Mouse (Mus musculus): ENCODE data around the gene Epdr1. TPM values are rescaled to one million over a fixed set of nuclear protein-coding genes. Genes with fewer than 3 reads are reported as not detected.

The Epdr1 gene
- total RNA-seq (2017), result 19.0 and 22.5 TPM in 2 replicates

- peak; percentile 79 for ATAC-seq (replicated peaks; ENCODE audit: low read depth, poor library complexity, severe bottlenecking)
These were observed at the start of gene Epdr1 for GRCm38 (mm10) chr13:19619216-19619927. TSS of gene Epdr1 (minus strand) at chr13:19619927.

DNA sequence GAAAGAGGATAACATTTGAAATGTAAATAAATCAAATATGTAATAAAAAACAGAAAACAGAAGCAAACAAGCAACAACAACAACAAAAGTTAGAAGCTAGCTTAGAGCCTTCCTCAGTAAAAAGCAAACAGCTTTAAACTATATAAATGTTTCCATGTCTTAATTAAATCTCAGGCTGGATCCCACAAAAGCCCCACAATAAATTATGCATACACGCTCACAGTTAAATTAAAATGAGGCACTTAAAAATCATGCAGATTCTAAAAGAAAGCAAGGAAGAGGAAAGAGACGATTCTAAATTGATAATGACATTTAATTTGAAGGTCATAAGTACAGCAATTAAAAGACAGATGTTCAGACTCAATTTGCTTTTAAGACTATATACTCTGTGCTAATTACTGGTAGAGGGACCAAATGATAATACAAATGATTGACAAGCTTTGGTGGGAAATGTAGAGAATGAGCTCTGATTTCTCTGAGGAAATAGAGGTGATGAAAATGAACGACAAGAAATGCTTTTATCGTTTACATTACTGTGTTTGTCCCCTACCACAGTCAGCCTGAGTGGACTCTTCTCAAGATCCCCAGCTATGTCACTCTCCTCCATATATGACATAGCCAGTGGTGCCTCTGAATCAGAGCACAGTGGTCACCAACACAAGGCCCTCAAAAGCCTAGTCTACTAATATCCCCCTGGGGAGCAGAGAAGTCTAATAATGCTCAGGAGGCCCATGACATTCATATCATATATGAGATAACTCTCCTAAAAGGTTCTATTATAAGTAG lies 48.8 kb upstream of the Epdr1 start:
- ATAC-seq (replicated peaks; ENCODE audit: low read depth, poor library complexity, severe bottlenecking), result no peak

- no peak; the same call in 1 of the 2 replicates for ATAC-seq (replicated peaks; ENCODE audit: low read depth, poor library complexity, severe bottlenecking)
These were observed 32.7 kb upstream of the Epdr1 start for GRCm38 (mm10) chr13:19652405-19652804.

- ATAC-seq (replicated peaks; ENCODE audit: low read depth, poor library complexity, severe bottlenecking), result peak; percentile 79
These were observed 30.1 kb upstream of the Epdr1 start for GRCm38 (mm10) chr13:19649824-19650223.

DNA sequence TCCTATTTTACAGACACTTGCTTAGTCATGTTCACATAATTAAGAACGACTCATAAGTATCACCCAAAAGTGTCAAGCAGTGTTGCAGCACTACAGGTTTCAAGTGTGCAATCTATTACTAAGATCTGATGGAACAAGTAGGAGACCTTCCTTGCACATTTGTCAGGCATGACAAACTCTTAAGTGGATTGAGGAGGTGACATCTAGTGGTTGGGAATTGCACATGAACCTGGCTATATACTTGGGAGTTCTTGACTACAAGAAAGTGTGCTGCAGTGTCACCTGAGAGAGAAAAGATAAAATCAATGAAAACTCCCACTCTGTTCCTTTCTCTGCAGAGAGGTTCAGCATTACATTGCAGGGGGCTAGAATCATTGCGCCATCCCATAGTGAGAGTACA lies 24.5 kb upstream of the Epdr1 start:
- no peak for ATAC-seq (replicated peaks; ENCODE audit: low read depth, poor library complexity, severe bottlenecking)

DNA sequence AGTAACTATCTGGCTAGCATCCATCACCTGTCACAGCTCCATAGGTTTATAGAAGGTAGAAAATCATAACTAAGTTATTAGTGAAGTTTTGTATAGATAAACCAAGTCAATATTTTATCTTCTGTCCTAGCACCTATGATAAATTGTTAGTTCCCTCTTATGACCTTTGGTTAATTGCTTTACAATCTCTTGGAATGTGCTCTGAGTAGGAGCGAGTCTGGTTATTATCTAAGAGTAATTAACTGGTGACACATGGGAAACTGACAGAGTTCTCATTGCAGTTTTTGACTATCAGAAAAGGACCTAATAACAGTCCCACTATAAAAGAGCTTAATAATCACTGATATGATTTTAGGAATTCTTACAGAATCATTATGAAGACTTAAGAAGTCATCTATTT lies 23.8 kb upstream of the Epdr1 start:
- ATAC-seq (replicated peaks; ENCODE audit: low read depth, poor library complexity, severe bottlenecking), result no peak

DNA sequence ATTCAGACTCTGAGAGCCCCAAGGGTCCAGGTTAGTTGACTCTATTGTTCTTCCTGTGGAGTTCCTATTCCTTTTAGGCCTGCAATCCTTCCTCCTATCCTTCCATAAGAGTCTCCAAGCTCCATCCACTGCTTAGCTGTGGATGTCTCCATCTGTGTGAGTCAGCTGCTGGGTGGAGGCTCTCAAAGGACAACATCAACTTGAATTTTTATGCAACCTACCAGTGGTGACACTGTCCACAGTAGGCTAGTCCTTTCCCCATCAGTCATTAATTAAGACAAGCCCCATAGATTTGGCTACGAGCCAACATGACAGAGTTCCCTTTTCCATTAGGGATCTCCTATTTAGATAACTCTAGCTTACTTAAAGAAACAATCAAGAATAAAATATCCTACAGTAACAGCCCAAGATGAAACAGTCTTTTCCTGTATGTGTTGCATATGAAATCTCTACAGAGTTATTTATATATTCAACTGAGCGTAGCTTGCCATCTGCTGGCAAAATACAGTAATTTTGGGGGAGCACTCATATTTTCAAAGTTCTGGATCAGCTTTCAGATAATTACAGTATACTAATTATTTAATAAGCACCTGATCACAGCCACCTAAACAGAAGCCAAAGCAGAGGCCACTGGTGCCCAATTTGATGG lies 20.6 kb upstream of the Epdr1 start:
- 0 out of 2 replicates have a peak, but pooled peaks have one; percentile 45 for ATAC-seq (replicated peaks; ENCODE audit: low read depth, poor library complexity, severe bottlenecking)

GRCm38 (mm10) chr13:19636131-19636530 lies 16.4 kb upstream of the Epdr1 start:
- peak; percentile 76 for ATAC-seq (replicated peaks; ENCODE audit: low read depth, poor library complexity, severe bottlenecking)

GRCm38 (mm10) chr13:19630768-19631709 lies 11.3 kb upstream of the Epdr1 start:
- no peak for ATAC-seq (replicated peaks; ENCODE audit: low read depth, poor library complexity, severe bottlenecking)

DNA sequence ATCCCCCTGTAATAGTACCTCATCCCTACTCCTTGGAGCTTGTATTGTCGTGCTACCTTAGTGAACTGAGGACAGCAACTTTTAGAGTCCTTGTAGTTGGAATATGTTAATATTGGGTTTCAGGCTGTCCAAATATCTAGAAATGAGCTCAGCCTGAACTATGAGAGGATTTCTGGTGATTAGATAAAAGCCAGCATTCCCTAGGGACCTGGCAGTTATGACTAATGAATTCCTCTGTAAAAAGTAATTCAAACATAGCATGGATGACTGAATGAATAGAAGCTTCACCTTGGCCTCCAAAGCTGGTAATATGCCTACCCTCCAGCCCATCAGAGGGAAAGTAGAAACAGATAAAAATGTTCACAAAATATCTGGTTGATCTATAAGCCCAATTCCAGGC lies 6.7 kb upstream of the Epdr1 start:
- ATAC-seq (replicated peaks; ENCODE audit: low read depth, poor library complexity, severe bottlenecking), result no peak

GRCm38 (mm10) chr13:19624632-19625320 lies 5.0 kb upstream of the Epdr1 start:
- no peak for ATAC-seq (replicated peaks; ENCODE audit: low read depth, poor library complexity, severe bottlenecking)

- ATAC-seq (replicated peaks; ENCODE audit: low read depth, poor library complexity, severe bottlenecking), result no peak
These were observed 3.6 kb upstream of the Epdr1 start for GRCm38 (mm10) chr13:19623228-19623905.

DNA sequence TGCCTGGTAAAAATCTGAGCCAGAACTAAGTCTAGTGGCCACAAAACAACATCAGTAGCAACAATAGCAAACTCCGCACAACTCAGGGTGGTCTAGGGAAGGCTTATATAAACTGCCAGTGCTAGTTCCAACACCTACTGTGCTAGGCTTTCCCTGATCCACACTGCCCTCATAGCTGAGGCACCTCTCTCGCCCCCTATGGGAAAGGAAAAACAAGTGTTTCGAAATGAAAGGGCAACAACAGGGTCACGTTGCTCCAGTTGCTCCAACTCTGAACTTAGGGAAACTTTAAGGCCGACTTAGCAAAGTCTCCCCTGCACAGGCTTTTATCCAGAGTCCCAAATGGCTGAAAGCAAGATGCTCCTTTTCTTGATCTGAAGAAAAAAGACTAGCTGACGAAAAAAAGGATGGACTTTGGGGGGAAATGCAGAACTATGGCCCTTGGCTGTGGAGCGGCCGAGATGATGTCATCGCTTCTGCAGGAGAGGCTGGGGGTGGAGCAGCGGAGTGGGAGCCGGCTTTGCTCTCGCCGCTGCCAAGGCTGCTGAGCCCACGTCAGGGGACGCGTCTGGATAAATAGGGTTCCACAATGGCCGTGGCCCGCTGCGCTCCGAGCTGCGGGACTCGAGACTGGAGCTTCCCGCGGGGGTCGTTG lies 3.0 kb upstream of the Epdr1 start, which contains the start of gene Sfrp4:
TSS of gene Sfrp4 (plus strand) at position 532 of the 655 bp plus-strand sequence.
- peak; percentile 64 for ATAC-seq (replicated peaks; ENCODE audit: low read depth, poor library complexity, severe bottlenecking)

GRCm38 (mm10) chr13:19618841-19619215 lies 899 bp downstream of the Epdr1 start:
- ATAC-seq (replicated peaks; ENCODE audit: low read depth, poor library complexity, severe bottlenecking), result no peak

GRCm38 (mm10) chr13:19618081-19618480 lies 1.6 kb downstream of the Epdr1 start:
- no peak for ATAC-seq (replicated peaks; ENCODE audit: low read depth, poor library complexity, severe bottlenecking)

- ATAC-seq (replicated peaks; ENCODE audit: low read depth, poor library complexity, severe bottlenecking), result no peak
These were observed 5.4 kb downstream of the Epdr1 start for GRCm38 (mm10) chr13:19614311-19614710.

- ATAC-seq (replicated peaks; ENCODE audit: low read depth, poor library complexity, severe bottlenecking), result no peak
These were observed 6.3 kb downstream of the Epdr1 start for GRCm38 (mm10) chr13:19613426-19613825.

GRCm38 (mm10) chr13:19612963-19613362 lies 6.8 kb downstream of the Epdr1 start:
- ATAC-seq (replicated peaks; ENCODE audit: low read depth, poor library complexity, severe bottlenecking), result no peak
